In genomic region chr5:63967591-63968141, GRCm38 (mm10) we compare ENCODE assay signal across 8 mouse cellular contexts. TPM values are rescaled to one million over a fixed set of nuclear protein-coding genes. Genes with fewer than 3 reads are reported as not detected.
DNase-seq lines count a peak whose midpoint lies in the region; ATAC-seq lines count a peak whose summit lies in the region.

No protein-coding gene starts in this region.

- WGBS in neural tube, embryonic 11.5 days = 3% methylated on average over 12 of the region's 12 CpGs
- WGBS in heart, embryonic 14.5 days = 16% methylated on average over 12 of the region's 12 CpGs
- WGBS in liver, embryonic 11.5 days = 7% methylated on average over 12 of the region's 12 CpGs

- peaks cover 12% of the 10 kb centered on the region; the same call in 1 of the 2 replicates for H3K4me1 ChIP-seq in neural tube, embryonic 11.5 days (ENCODE audit: control insufficient read depth, insufficient read depth, low read length)
- peaks cover 0 to 20% of the 10 kb centered on the region in 2 experiments; a peak in 3 of 4 replicates for H3K4me1 ChIP-seq in heart, embryonic 14.5 days (ENCODE audit: control insufficient read depth in 2 of 2, insufficient read depth in 2 of 2, low read length in 2 of 2)
- 0 out of 2 replicates have a peak, but pooled peaks cover 3% of the 10 kb centered on the region for H3K4me1 ChIP-seq in liver, embryonic 11.5 days (replicated peaks; ENCODE audit: control insufficient read depth, insufficient read depth, low read length)

- no peaks in the 10 kb centered on the region for H3K9me3 ChIP-seq in neural tube, embryonic 11.5 days (ENCODE audit: control insufficient read depth, low read length)
- no peaks in the 10 kb centered on the region for H3K9me3 ChIP-seq in heart, embryonic 14.5 days (ENCODE audit: control insufficient read depth, low read length)
- no peaks in the 10 kb centered on the region for H3K9me3 ChIP-seq in liver, embryonic 11.5 days (ENCODE audit: control insufficient read depth, low read length)

- peak overlapping the region; percentile 71 for H3K4me3 ChIP-seq in neural tube, embryonic 11.5 days (ENCODE audit: low read depth, low read length)
- peak overlapping the region; percentile 58 to 73 for H3K4me3 ChIP-seq in heart, embryonic 14.5 days (ENCODE audit: control insufficient read depth in 1 of 2, insufficient read depth in 1 of 2, low read depth in 1 of 2, low read length in 2 of 2)
- H3K4me3 ChIP-seq in liver, embryonic 11.5 days (ENCODE audit: low read depth, low read length) = peak overlapping the region; percentile 73

- no peak for ATAC-seq in neural tube, embryonic 11.5 days (ENCODE audit: insufficient read depth, low FRiP score, low TSS enrichment)
- no peak for ATAC-seq in heart, embryonic 14.5 days (ENCODE audit: insufficient number of reproducible peaks, insufficient read depth, low FRiP score, low read depth)
- ATAC-seq in liver, embryonic 11.5 days (replicated peaks; ENCODE audit: low FRiP score) = no peak

- no peak for DNase-seq in neural tube, embryonic 11.5 days (ENCODE audit: low spot score)
- DNase-seq in neural tube, embryonic 10.5 days (ENCODE audit: extremely low spot score, low spot score) = no peak
- peak; percentile 2 for DNase-seq in c-Kit-negative CD71-positive TER-119-positive erythroid progenitor cells, embryonic 14.5 days (ENCODE audit: low read depth, low spot score)
- DNase-seq in liver, embryonic 11.5 days (ENCODE audit: low spot score) = no peak
- peak; percentile 78 for DNase-seq in naive thymus-derived CD4-positive, alpha-beta T cell, adult 2 months (ENCODE audit: low read depth)
- DNase-seq in ovary, postnatal 36 days (ENCODE audit: low spot score) = no peak
- DNase-seq in ovary, postnatal 14 days (ENCODE audit: low spot score) = no peak

- no peak overlapping the region for H3K27ac ChIP-seq in neural tube, embryonic 11.5 days (ENCODE audit: low read depth, low read length)
- 0 out of 4 replicates have a peak overlapping the region, but pooled peaks of 1 of the 2 experiments have one; percentile 6 for H3K27ac ChIP-seq in heart, embryonic 14.5 days (replicated peaks in 1 of 2; ENCODE audit: control insufficient read depth in 1 of 2, insufficient read depth in 1 of 2, low read depth in 2 of 2, low read length in 2 of 2)
- no peak overlapping the region for H3K27ac ChIP-seq in liver, embryonic 11.5 days (ENCODE audit: low read depth, low read length)

- H3K27me3 ChIP-seq in neural tube, embryonic 11.5 days (ENCODE audit: control insufficient read depth, insufficient read depth, low read length) = no peaks in the 10 kb centered on the region
- no peaks in the 10 kb centered on the region for H3K27me3 ChIP-seq in heart, embryonic 14.5 days (ENCODE audit: control insufficient read depth, insufficient read depth, low read length)
- no peaks in the 10 kb centered on the region for H3K27me3 ChIP-seq in liver, embryonic 11.5 days (replicated peaks; ENCODE audit: control insufficient read depth, insufficient read depth, low read length)

- peak overlapping the region; percentile 79 for H3K9ac ChIP-seq in neural tube, embryonic 11.5 days (ENCODE audit: low read length)
- H3K9ac ChIP-seq in heart, embryonic 14.5 days (ENCODE audit: low read length) = peak overlapping the region; percentile 77
- peak overlapping the region; percentile 73 for H3K9ac ChIP-seq in liver, embryonic 11.5 days (ENCODE audit: low read depth, low read length)

- H3K4me2 ChIP-seq in neural tube, embryonic 11.5 days (ENCODE audit: low read depth) = peak overlapping the region; percentile 87
- peak overlapping the region; percentile 76 for H3K4me2 ChIP-seq in heart, embryonic 14.5 days (ENCODE audit: low read length)
- peak overlapping the region; percentile 75 for H3K4me2 ChIP-seq in liver, embryonic 11.5 days

- H3K36me3 ChIP-seq in neural tube, embryonic 11.5 days (ENCODE audit: control insufficient read depth, insufficient read depth, low read length) = no peaks in the 10 kb centered on the region
- no peaks in the 10 kb centered on the region for H3K36me3 ChIP-seq in heart, embryonic 14.5 days (ENCODE audit: control insufficient read depth, insufficient read depth, low read length)
- no peaks in the 10 kb centered on the region for H3K36me3 ChIP-seq in liver, embryonic 11.5 days (ENCODE audit: control insufficient read depth, insufficient read depth, low read length)

RNA-seq across cellular contexts. Expression of gene Rell1, which starts 1.0 kb away (rescaled TPM):
- 10.7 and 11.3 TPM in 2 replicates for polyA plus RNA-seq in neural tube, embryonic 11.5 days (2014; fragmentation: Nextera tagmentation; extraction: Ambion mirVana)
- polyA plus RNA-seq in heart, embryonic 14.5 days (2014; fragmentation: Nextera tagmentation; extraction: Ambion mirVana) = 5.0 and 5.4 TPM in 2 replicates
- polyA plus RNA-seq in liver, embryonic 11.5 days (2014; fragmentation: Nextera tagmentation; extraction: Ambion mirVana) = 9.0 and 11.0 TPM in 2 replicates

Comparison
In these comparisons a context has a peak if more than half of its experiments do, and no peak if none do; other contexts are left out.
1. DNase-seq: peak in c-Kit-negative CD71-positive TER-119-positive erythroid progenitor cells, embryonic 14.5 days (single experiment) and naive thymus-derived CD4-positive, alpha-beta T cell, adult 2 months (single experiment); none in neural tube, embryonic 11.5 days (single experiment), neural tube, embryonic 10.5 days (single experiment), liver, embryonic 11.5 days (single experiment), ovary, postnatal 36 days (single experiment) and ovary, postnatal 14 days (single experiment).
2. Peak in every context shown above with its lines, with median percentiles within 50 percentile points of each other: H3K4me2 ChIP-seq, H3K4me3 ChIP-seq and H3K9ac ChIP-seq.